Mouse (Mus musculus): ENCODE data around the gene N4bp2l2. TPM values are rescaled to one million over a fixed set of nuclear protein-coding genes. Genes with fewer than 3 reads are reported as not detected.

N4bp2l2 gene
- polyA plus RNA-seq, 1 experiment: 37.3 TPM

DNA sequence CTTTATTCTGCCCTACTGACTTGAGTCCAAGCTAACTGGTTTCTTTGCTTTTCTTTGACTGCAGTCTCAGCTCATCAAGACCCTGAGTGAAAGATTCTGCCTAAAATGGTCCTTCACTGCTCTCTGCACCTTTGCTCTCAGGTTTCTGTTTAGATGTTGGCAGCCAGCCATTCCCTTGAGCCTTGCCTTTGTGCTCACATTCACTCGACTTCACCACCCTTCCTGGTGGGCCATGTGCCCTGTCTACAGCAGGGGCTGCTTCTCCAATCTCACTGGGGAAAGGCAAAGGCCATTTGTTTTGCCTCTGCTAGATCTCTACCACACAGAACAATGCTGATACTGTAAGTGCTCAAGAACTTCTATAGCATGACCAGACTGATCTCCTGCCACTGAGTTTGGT lies 43.2 kb downstream of the N4bp2l2 start:
- Histone ChIP-seq H3K27ac (ENCODE audit: insufficient read depth, low read length) (no peak overlapping the region), H3K4me3 (replicated peaks; ENCODE audit: insufficient read depth, low read depth, low read length) (no peak overlapping the region), H3K27me3 (ENCODE audit: control insufficient read depth, insufficient read depth, low read length) (no peaks in the 10 kb centered on the region), H3K4me1 (ENCODE audit: control insufficient read depth, insufficient read depth, low read length) (no peaks in the 10 kb centered on the region)
- TF ChIP-seq POLR2A (IDR thresholded peaks at IDR 0.05; ENCODE audit: borderline replicate concordance, insufficient read depth, low read length): no peak
- no peak for TF ChIP-seq CTCF (IDR thresholded peaks at IDR 0.05; ENCODE audit: borderline replicate concordance, insufficient read depth, low read depth, low read length)
- DNase-seq: no peak
- WGBS: 9% methylated on average over 1 of the region's 1 CpGs

DNA sequence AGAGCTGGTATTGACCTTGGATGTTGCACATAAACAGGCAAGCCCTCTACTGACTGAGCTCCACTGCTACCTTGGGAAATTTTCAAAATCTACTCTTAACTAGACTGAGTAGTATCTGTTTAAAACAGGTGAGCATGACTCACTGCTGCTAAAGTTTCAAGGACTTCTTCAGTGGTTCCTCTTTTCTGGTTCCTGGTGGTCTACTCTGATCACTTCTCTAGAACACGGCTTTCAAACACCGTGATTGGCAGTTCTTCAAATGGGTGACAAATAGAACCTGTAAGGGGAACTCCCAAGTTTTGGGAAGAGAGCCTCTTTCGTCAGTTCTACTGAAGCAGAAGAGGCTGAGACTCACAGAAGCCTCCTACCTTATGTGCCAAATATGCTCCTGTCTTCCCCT lies 44.4 kb downstream of the N4bp2l2 start:
- no peak for DNase-seq
- no peak overlapping the region for H3K4me3 ChIP-seq (replicated peaks; ENCODE audit: insufficient read depth, low read depth, low read length)
- no peaks in the 10 kb centered on the region for H3K27me3 ChIP-seq (ENCODE audit: control insufficient read depth, insufficient read depth, low read length)
- WGBS: 91% methylated on average over 3 of the region's 3 CpGs
- no peak overlapping the region for H3K27ac ChIP-seq (ENCODE audit: insufficient read depth, low read length)
- H3K4me1 ChIP-seq (ENCODE audit: control insufficient read depth, insufficient read depth, low read length): no peaks in the 10 kb centered on the region
- TF ChIP-seq POLR2A (IDR thresholded peaks at IDR 0.05; ENCODE audit: borderline replicate concordance, insufficient read depth, low read length) (no peak), CTCF (IDR thresholded peaks at IDR 0.05; ENCODE audit: borderline replicate concordance, insufficient read depth, low read depth, low read length) (no peak)

DNA sequence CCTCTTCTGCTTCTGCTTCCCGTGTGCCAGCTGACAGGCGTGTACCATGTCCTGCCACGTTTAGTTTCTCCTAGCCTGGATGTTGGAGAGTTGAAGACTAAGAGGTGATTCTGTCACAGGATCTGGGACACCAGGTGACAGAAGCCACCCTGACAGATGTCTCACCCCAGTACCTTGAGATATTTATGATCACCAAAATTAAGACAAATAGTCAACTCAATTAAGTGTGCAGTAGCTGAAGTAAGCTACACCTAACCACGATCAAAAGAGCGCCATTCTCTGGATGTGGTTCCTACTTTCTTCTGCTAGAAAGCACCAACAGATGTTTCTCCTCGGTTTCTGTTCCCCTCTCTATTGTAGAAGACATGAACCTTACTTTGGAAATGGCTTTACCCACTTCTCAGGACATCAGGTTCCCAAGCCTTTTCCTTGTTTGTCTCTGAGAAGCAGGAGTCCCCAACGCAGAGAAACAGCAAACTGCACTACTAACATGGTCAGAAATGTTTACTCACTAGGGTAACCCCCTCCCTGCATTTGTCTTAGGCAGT lies 45.3 kb downstream of the N4bp2l2 start:
- no peak overlapping the region for H3K27ac ChIP-seq (ENCODE audit: insufficient read depth, low read length)

DNA sequence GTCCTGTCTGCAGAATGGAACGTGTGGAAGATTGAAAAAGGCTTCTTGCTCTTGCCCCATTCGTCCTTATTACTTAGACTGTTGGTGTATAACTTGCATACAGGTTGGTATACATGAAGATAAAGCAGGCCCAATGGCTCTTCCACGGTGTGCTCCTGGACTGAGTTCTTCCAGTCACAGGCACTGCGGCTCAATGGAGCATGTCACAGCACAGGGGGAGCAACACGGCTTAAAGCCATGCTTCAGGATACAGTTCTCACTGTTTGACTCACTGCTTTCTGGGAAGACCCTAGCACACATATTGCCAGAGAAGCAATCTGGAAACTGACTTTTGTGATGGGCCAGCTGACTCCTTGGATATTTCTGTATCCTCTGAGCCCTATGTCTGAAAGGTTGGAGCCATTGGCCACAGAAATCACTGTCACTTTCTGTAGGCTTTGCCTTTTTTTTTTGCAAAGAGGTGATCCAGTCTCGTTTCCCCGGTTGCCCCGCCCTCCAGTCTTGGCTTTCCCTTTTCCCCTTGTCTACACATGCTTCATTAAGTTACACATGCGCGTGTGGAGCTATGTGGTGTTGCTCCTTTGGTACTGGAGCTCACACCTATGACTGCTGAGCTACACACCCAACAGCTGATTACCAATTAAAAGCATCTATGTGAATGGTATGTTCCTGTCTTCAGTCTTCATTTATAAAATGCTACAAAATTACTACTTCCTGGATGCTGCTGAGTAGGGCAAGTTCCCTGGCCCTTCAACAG lies 47.2 kb downstream of the N4bp2l2 start:
- 87% methylated on average over 10 of the region's 10 CpGs for WGBS
- Histone ChIP-seq H3K27me3 (ENCODE audit: control insufficient read depth, insufficient read depth, low read length) (no peaks in the 10 kb centered on the region), H3K4me1 (ENCODE audit: control insufficient read depth, insufficient read depth, low read length) (no peaks in the 10 kb centered on the region), H3K4me3 (replicated peaks; ENCODE audit: insufficient read depth, low read depth, low read length) (no peak overlapping the region), H3K27ac (ENCODE audit: insufficient read depth, low read length) (no peak overlapping the region)
- no peak for DNase-seq
- TF ChIP-seq CTCF (IDR thresholded peaks at IDR 0.05; ENCODE audit: borderline replicate concordance, insufficient read depth, low read depth, low read length): no peak
- TF ChIP-seq POLR2A (IDR thresholded peaks at IDR 0.05; ENCODE audit: borderline replicate concordance, insufficient read depth, low read length): no peak

More for the DNA sequence above, 45.3 kb downstream of the N4bp2l2 start:
- 86% methylated on average over 7 of the region's 7 CpGs for WGBS
- no peak for DNase-seq
- TF ChIP-seq POLR2A (IDR thresholded peaks at IDR 0.05; ENCODE audit: borderline replicate concordance, insufficient read depth, low read length) (no peak), CTCF (IDR thresholded peaks at IDR 0.05; ENCODE audit: borderline replicate concordance, insufficient read depth, low read depth, low read length) (no peak)
- Histone ChIP-seq H3K27me3 (ENCODE audit: control insufficient read depth, insufficient read depth, low read length) (no peaks in the 10 kb centered on the region), H3K4me3 (replicated peaks; ENCODE audit: insufficient read depth, low read depth, low read length) (no peak overlapping the region), H3K4me1 (ENCODE audit: control insufficient read depth, insufficient read depth, low read length) (no peaks in the 10 kb centered on the region)

DNA sequence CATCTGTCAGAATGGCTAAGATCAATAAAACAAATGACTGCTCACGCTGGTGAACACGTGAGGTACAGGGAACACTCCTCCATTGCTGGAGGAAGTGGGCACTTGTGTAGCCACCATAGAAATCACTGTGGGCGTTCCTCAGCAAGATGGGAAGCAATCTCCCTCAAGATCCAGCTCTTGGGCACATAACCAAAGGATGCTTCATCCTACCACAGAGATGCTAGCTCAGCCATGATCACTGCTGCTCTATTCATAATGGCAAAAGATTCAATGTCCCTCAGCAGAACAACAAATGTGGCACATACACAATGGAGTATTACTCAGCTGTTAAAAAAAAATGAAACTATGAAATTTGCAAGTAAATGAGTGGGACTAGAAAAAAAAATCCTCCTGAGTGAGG lies 49.3 kb downstream of the N4bp2l2 start:
- DNase-seq: no peak
- 81% methylated on average over 3 of the region's 3 CpGs for WGBS

DNA sequence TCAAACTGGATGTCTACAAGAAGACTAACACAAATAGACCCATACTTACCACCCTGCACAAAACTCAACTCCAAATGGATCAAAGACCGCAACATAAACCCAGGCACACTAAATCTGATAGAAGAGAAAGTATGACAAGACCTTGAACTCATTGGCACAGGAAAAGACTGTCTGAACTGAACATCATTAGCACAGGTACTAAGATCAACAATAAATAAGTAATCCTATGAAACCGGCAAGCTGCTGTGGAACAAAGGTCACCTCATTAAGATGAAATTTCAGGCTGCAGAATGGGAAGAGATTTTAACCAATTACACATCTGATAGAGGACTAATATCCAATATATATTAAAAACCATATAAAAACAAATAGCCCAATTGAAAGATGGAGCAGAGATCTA lies 49.8 kb downstream of the N4bp2l2 start:
- no peak overlapping the region for H3K4me3 ChIP-seq (replicated peaks; ENCODE audit: insufficient read depth, low read depth, low read length)
- H3K27me3 ChIP-seq (ENCODE audit: control insufficient read depth, insufficient read depth, low read length): no peaks in the 10 kb centered on the region
- WGBS: 98% methylated on average over 2 of the region's 2 CpGs
- TF ChIP-seq CTCF (IDR thresholded peaks at IDR 0.05; ENCODE audit: borderline replicate concordance, insufficient read depth, low read depth, low read length) (no peak), POLR2A (IDR thresholded peaks at IDR 0.05; ENCODE audit: borderline replicate concordance, insufficient read depth, low read length) (no peak)
- H3K27ac ChIP-seq (ENCODE audit: insufficient read depth, low read length): no peak overlapping the region
- no peak for DNase-seq
- H3K4me1 ChIP-seq (ENCODE audit: control insufficient read depth, insufficient read depth, low read length): no peaks in the 10 kb centered on the region

More for the DNA sequence above, 49.3 kb downstream of the N4bp2l2 start:
- Histone ChIP-seq H3K4me3 (replicated peaks; ENCODE audit: insufficient read depth, low read depth, low read length) (no peak overlapping the region), H3K27me3 (ENCODE audit: control insufficient read depth, insufficient read depth, low read length) (no peaks in the 10 kb centered on the region), H3K27ac (ENCODE audit: insufficient read depth, low read length) (no peak overlapping the region), H3K4me1 (ENCODE audit: control insufficient read depth, insufficient read depth, low read length) (no peaks in the 10 kb centered on the region)
- TF ChIP-seq POLR2A (IDR thresholded peaks at IDR 0.05; ENCODE audit: borderline replicate concordance, insufficient read depth, low read length): no peak
- no peak for TF ChIP-seq CTCF (IDR thresholded peaks at IDR 0.05; ENCODE audit: borderline replicate concordance, insufficient read depth, low read depth, low read length)

DNA sequence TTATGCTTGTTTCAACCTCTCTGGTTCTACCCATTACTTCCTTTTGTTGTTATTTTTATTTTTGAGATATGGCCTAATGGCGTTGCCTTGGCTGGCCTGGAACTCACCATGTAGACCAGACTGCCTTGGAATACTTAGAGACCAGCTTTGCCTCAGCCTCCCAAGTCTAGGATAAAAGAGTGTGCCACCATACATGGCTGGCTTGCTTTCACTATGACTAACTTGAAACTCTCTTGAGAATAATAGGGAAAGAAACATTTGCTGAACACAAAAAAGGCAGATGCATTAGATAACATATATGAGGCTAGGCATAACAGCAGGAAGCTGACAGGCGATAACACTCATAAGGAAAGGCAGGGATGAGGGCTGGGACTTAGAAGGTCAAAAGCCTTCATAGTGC lies 51.9 kb downstream of the N4bp2l2 start:
- DNase-seq: no peak
- WGBS: 92% methylated on average over 2 of the region's 2 CpGs
- Histone ChIP-seq H3K4me1 (ENCODE audit: control insufficient read depth, insufficient read depth, low read length) (no peaks in the 10 kb centered on the region), H3K27me3 (ENCODE audit: control insufficient read depth, insufficient read depth, low read length) (no peaks in the 10 kb centered on the region), H3K27ac (ENCODE audit: insufficient read depth, low read length) (no peak overlapping the region), H3K4me3 (replicated peaks; ENCODE audit: insufficient read depth, low read depth, low read length) (no peak overlapping the region)
- TF ChIP-seq POLR2A (IDR thresholded peaks at IDR 0.05; ENCODE audit: borderline replicate concordance, insufficient read depth, low read length): no peak
- no peak for TF ChIP-seq CTCF (IDR thresholded peaks at IDR 0.05; ENCODE audit: borderline replicate concordance, insufficient read depth, low read depth, low read length)

DNA sequence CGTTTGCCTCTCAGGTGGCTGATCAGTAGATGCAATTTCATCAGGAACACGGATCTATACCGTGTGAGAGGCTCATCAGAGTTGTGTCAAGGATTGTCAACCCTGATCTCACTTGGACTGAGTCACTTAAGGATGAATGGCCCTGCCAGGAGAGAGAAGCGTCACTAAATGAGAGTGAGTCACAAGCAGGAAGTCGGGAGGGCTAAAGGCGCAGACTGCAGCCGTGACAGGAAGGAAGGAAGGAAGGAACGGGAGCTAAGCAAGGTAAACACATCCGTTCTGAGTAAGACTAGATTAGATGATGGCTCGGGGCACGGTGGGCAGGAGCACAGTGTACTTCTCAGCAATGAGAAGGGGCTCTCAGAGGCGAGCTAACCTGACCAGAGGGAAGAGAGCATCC lies 54.3 kb downstream of the N4bp2l2 start:
- TF ChIP-seq CTCF (IDR thresholded peaks at IDR 0.05; ENCODE audit: borderline replicate concordance, insufficient read depth, low read depth, low read length) (no peak), POLR2A (IDR thresholded peaks at IDR 0.05; ENCODE audit: borderline replicate concordance, insufficient read depth, low read length) (no peak)
- no peaks in the 10 kb centered on the region for H3K27me3 ChIP-seq (ENCODE audit: control insufficient read depth, insufficient read depth, low read length)
- no peaks in the 10 kb centered on the region for H3K4me1 ChIP-seq (ENCODE audit: control insufficient read depth, insufficient read depth, low read length)
- no peak overlapping the region for H3K27ac ChIP-seq (ENCODE audit: insufficient read depth, low read length)
- H3K4me3 ChIP-seq (replicated peaks; ENCODE audit: insufficient read depth, low read depth, low read length): no peak overlapping the region
- WGBS: 84% methylated on average over 12 of the region's 12 CpGs
- no peak for DNase-seq

All from cerebellum, adult 2 months (tissue).